Mouse (Mus musculus): Measurements from ENCODE around the gene Gm2115. TPM values are rescaled to one million over a fixed set of nuclear protein-coding genes. Genes with fewer than 3 reads are reported as not detected.
A peak's percentile ranks its signal among the peaks of the same experiment; 100 is the strongest.

Gene Gm2115
- polyA plus RNA-seq (2015; fragmentation: Nextera tagmentation; extraction: Ambion mirVana): 0.82 and 1.6 TPM in 2 replicates

GRCm38 (mm10) chr7:84528796-84529533 lies at the start of gene Gm2115:
Gene Gm2115 (plus strand): TSS chr7:84528954.
- H3K27me3 ChIP-seq (replicated peaks; ENCODE audit: control insufficient read depth, insufficient read depth, low read length): no peaks in the 10 kb centered on the region; the same call in 1 of the 2 replicates
- 2% methylated on average over 52 of the region's 52 CpGs for WGBS
- no peaks in the 10 kb centered on the region for H3K9me3 ChIP-seq (ENCODE audit: control insufficient read depth)
- no peak within 1 kb of the TSS for H3K27ac ChIP-seq (ENCODE audit: low read depth, low read length)
- no peaks in the 10 kb centered on the region for H3K36me3 ChIP-seq (ENCODE audit: control insufficient read depth, insufficient read depth)
- TF ChIP-seq CTCF (IDR thresholded peaks at IDR 0.05; ENCODE audit: low read depth): no peak
- H3K4me3 ChIP-seq (ENCODE audit: low read depth, low read length): peak within 1 kb of the TSS; percentile 42
- ATAC-seq: peak; percentile 76
- peaks cover 8% of the 10 kb centered on the region; the same call in 1 of the 2 replicates for H3K4me1 ChIP-seq (replicated peaks; ENCODE audit: control insufficient read depth, insufficient read depth, low read length)
- peak within 1 kb of the TSS; percentile 42; the same call in 1 of the 2 replicates for H3K9ac ChIP-seq (ENCODE audit: low read depth, low read length)
- peak within 1 kb of the TSS; percentile 80 for H3K4me2 ChIP-seq (replicated peaks; ENCODE audit: low read depth)

- H3K27me3 ChIP-seq (replicated peaks; ENCODE audit: control insufficient read depth, insufficient read depth, low read length): no peaks in the 10 kb centered on the region
- no peak overlapping the region for H3K4me2 ChIP-seq (replicated peaks; ENCODE audit: low read depth)
- no peak overlapping the region for H3K4me3 ChIP-seq (ENCODE audit: low read depth, low read length)
- TF ChIP-seq CTCF (IDR thresholded peaks at IDR 0.05; ENCODE audit: low read depth): no peak
- no peak for ATAC-seq
- no peaks in the 10 kb centered on the region for H3K9me3 ChIP-seq (ENCODE audit: control insufficient read depth)
- no peak overlapping the region for H3K9ac ChIP-seq (ENCODE audit: low read depth, low read length)
- WGBS: 64% methylated on average over 3 of the region's 3 CpGs
- H3K4me1 ChIP-seq (replicated peaks; ENCODE audit: control insufficient read depth, insufficient read depth, low read length): no peaks in the 10 kb centered on the region
- no peaks in the 10 kb centered on the region for H3K36me3 ChIP-seq (ENCODE audit: control insufficient read depth, insufficient read depth)
- H3K27ac ChIP-seq (ENCODE audit: low read depth, low read length): no peak overlapping the region
These were observed 45.0 kb upstream of the Gm2115 start for GRCm38 (mm10) chr7:84483447-84484407.

GRCm38 (mm10) chr7:84486485-84486884 lies 42.3 kb upstream of the Gm2115 start:
- H3K4me1 ChIP-seq (replicated peaks; ENCODE audit: control insufficient read depth, insufficient read depth, low read length): no peaks in the 10 kb centered on the region
- no peak overlapping the region for H3K4me3 ChIP-seq (ENCODE audit: low read depth, low read length)
- H3K9me3 ChIP-seq (ENCODE audit: control insufficient read depth): no peaks in the 10 kb centered on the region
- H3K9ac ChIP-seq (ENCODE audit: low read depth, low read length): no peak overlapping the region
- ATAC-seq: no peak
- no peak for TF ChIP-seq CTCF (IDR thresholded peaks at IDR 0.05; ENCODE audit: low read depth)
- H3K36me3 ChIP-seq (ENCODE audit: control insufficient read depth, insufficient read depth): no peaks in the 10 kb centered on the region
- 95% methylated on average over 2 of the region's 2 CpGs for WGBS
- H3K4me2 ChIP-seq (replicated peaks; ENCODE audit: low read depth): no peak overlapping the region
- no peak overlapping the region for H3K27ac ChIP-seq (ENCODE audit: low read depth, low read length)
- no peaks in the 10 kb centered on the region for H3K27me3 ChIP-seq (replicated peaks; ENCODE audit: control insufficient read depth, insufficient read depth, low read length)

- H3K36me3 ChIP-seq (ENCODE audit: control insufficient read depth, insufficient read depth): no peaks in the 10 kb centered on the region
- WGBS: 100% methylated on average over 1 of the region's 1 CpGs
- no peak for TF ChIP-seq CTCF (IDR thresholded peaks at IDR 0.05; ENCODE audit: low read depth)
- ATAC-seq: no peak
- H3K4me3 ChIP-seq (ENCODE audit: low read depth, low read length): no peak overlapping the region
- no peak overlapping the region for H3K27ac ChIP-seq (ENCODE audit: low read depth, low read length)
- no peak overlapping the region for H3K4me2 ChIP-seq (replicated peaks; ENCODE audit: low read depth)
- H3K27me3 ChIP-seq (replicated peaks; ENCODE audit: control insufficient read depth, insufficient read depth, low read length): no peaks in the 10 kb centered on the region
- H3K9ac ChIP-seq (ENCODE audit: low read depth, low read length): no peak overlapping the region
- no peaks in the 10 kb centered on the region for H3K4me1 ChIP-seq (replicated peaks; ENCODE audit: control insufficient read depth, insufficient read depth, low read length)
- no peaks in the 10 kb centered on the region for H3K9me3 ChIP-seq (ENCODE audit: control insufficient read depth)
These were observed 25.6 kb upstream of the Gm2115 start for GRCm38 (mm10) chr7:84503163-84503562.

- Histone ChIP-seq H3K27ac (ENCODE audit: low read depth, low read length) (no peak overlapping the region), H3K4me3 (ENCODE audit: low read depth, low read length) (no peak overlapping the region), H3K27me3 (replicated peaks; ENCODE audit: control insufficient read depth, insufficient read depth, low read length) (no peaks in the 10 kb centered on the region), H3K9me3 (ENCODE audit: control insufficient read depth) (no peaks in the 10 kb centered on the region), H3K4me1 (replicated peaks; ENCODE audit: control insufficient read depth, insufficient read depth, low read length) (no peaks in the 10 kb centered on the region), H3K9ac (ENCODE audit: low read depth, low read length) (no peak overlapping the region), H3K36me3 (ENCODE audit: control insufficient read depth, insufficient read depth) (no peaks in the 10 kb centered on the region), H3K4me2 (replicated peaks; ENCODE audit: low read depth) (no peak overlapping the region)
- no peak for TF ChIP-seq CTCF (IDR thresholded peaks at IDR 0.05; ENCODE audit: low read depth)
- peak; percentile 64 for ATAC-seq
These were observed 10.1 kb upstream of the Gm2115 start for GRCm38 (mm10) chr7:84518533-84519198.

All from intestine, postnatal 0 days (tissue).